Mouse (Mus musculus) layer of hippocampus, adult 2 months (tissue): ENCODE results near the gene Mogs. TPM values are rescaled to one million over a fixed set of nuclear protein-coding genes. Genes with fewer than 3 reads are reported as not detected.
A peak's percentile ranks its signal among the peaks of the same experiment; 100 is the strongest.

Source experiments
- DNase-seq, 2 experiments: peaks; one replicate each; pipeline ENCODE4 v3.0.0; 2022; ENCODE audit warnings: low spot score in 2 of 2
- H3K27ac ChIP-seq: fragments of 200-600 bp; 2 replicates; pipeline ENCODE4 v1.8.1; 2022
- H3K4me3 ChIP-seq: fragments of 200-600 bp; 2 replicates; pipeline ENCODE4 v1.8.1; 2022; ENCODE audit warnings: mild to moderate bottlenecking
- CTCF ChIP-seq: fragments of 200-600 bp; conservative IDR thresholded peaks from 2 replicates; pipeline ENCODE4 v1.8.1; 2022; ENCODE audit warnings: antibody characterized with exemption, mild to moderate bottlenecking, moderate library complexity
- total RNA-seq, 2 experiments: library from RNA; stranded (reverse); gene quantifications; 2 replicates each; pipeline ENCODE4 v1.2.3; 2021

Mogs gene
- total RNA-seq, 2 experiments from 2014 or later, result 24.0 to 26.4 TPM

- peak in 1 of 2 experiments; percentile 59 for DNase-seq
- TF ChIP-seq CTCF, result peak; percentile 63
- Histone ChIP-seq H3K4me3 (peak overlapping the region; percentile 83), H3K27ac (peak overlapping the region; percentile 93)
Measured at GRCm38 (mm10) chr6:83101688-83102556, 13.4 kb upstream of the Mogs start.

GRCm38 (mm10) chr6:83103130-83103650 is 12.1 kb upstream of the Mogs start:
- no peak for DNase-seq
- peak overlapping the region; percentile 93 for H3K27ac ChIP-seq
- H3K4me3 ChIP-seq, result peak overlapping the region; percentile 83
- TF ChIP-seq CTCF, result no peak

- no peak for TF ChIP-seq CTCF
- peak overlapping the region; percentile 93 for H3K27ac ChIP-seq
- H3K4me3 ChIP-seq, result no peak overlapping the region
- DNase-seq, result peak in 1 of 2 experiments; percentile 85
Measured at GRCm38 (mm10) chr6:83104158-83104557, 11.1 kb upstream of the Mogs start.

DNA sequence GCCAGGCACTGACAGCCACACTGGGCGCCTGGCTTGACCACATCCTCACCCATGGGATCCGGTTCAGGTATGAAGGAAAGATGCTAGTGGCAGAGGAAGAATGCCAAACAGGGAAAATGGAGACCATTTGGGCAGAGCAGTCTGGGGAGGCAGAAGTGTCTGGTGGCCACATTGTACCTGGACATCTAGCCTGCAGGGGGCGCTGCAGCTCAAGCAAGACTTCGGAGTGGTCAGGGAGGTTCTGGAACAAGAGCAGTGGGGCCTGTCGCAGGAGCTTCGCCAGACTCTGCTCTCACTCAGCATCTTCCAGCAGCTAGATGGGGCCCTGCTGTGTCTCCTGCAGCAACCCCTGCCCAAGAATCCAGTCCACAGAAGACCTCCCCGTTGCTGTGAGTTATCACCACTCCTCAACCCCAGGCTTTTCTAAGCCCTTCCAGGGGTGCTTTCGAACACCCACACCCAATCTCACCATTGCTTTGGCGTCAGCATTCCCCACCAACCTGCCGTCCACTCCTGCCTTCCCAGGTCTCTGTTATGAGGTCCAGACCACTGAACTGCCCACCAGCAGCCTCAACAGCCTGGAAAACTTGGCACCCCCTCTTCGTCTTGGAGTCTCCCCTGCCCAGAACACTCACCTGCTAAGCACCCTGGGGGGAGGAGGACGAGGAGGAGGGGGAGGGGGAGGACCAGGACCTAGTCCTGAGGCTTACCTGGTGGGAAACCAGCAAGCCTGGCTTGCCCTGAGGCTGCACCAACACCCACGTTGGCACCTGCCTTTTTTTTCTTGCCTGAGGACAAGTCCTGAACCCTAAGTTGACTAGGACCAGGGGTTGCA is 7.5 kb upstream of the Mogs start:
- TF ChIP-seq CTCF, result peak; percentile 85
- H3K4me3 ChIP-seq, result peak overlapping the region; percentile 94; the same call in 1 of the 2 replicates
- peak overlapping the region; percentile 98 for H3K27ac ChIP-seq

DNA sequence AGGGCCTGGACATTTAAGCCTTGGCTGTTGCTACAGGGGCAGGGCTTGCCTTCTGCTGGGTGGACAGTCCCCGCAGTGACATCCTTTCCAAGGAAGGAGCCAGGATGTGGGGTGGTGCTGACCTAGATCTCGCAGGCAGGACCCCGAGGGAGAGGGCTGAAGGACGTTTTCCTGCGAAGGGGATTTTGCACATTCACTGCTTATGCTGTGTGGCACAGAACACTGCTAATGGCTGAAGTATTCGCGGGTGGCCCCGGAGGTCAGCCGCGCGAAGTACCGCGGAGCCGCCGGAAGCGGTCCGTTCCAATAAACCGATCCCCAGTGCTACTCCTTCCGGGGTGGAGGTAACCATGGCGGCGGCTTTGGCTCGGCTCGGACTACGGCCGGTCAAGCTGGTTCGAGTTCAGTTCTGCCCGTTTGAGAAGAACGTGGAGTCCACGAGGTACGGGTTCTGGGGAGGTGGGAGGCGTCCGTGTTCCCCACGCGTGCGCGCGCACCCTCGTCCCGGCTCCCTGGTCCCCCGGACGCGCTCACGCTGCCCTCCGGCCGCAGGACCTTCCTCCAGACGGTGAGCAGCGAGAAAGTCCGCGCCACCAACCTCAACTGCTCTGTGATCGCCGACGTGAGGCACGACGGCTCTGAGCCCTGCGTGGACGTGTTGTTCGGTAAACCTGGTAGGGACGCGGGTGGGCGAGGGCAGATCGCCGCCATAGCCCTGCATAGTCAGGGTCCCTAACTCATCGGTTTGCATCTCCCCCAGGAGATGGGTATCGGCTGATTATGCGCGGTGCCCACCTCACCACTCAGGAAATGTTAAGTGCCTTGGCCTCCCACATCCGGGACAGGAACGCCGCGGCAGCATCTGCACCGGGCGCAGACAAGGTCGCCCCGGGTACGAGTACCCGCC is 6.3 kb upstream of the Mogs start, which contains the start of gene Mrpl53:
TSS of gene Mrpl53 (plus strand) at position 279 of the 907 bp plus-strand sequence.
- DNase-seq, result peak; percentile 73 to 81
- TF ChIP-seq CTCF, result no peak
- Histone ChIP-seq H3K27ac (peak within 1 kb of the TSS; percentile 98), H3K4me3 (peak within 1 kb of the TSS; percentile 94)

More for the DNA sequence above, 7.5 kb upstream of the Mogs start:
- DNase-seq, result peak in 1 of 2 experiments; percentile 75

- no peak overlapping the region for H3K27ac ChIP-seq
- no peak for DNase-seq
- TF ChIP-seq CTCF, result no peak
- no peak overlapping the region for H3K4me3 ChIP-seq
Measured at GRCm38 (mm10) chr6:83111510-83112136, 3.7 kb upstream of the Mogs start.

DNA sequence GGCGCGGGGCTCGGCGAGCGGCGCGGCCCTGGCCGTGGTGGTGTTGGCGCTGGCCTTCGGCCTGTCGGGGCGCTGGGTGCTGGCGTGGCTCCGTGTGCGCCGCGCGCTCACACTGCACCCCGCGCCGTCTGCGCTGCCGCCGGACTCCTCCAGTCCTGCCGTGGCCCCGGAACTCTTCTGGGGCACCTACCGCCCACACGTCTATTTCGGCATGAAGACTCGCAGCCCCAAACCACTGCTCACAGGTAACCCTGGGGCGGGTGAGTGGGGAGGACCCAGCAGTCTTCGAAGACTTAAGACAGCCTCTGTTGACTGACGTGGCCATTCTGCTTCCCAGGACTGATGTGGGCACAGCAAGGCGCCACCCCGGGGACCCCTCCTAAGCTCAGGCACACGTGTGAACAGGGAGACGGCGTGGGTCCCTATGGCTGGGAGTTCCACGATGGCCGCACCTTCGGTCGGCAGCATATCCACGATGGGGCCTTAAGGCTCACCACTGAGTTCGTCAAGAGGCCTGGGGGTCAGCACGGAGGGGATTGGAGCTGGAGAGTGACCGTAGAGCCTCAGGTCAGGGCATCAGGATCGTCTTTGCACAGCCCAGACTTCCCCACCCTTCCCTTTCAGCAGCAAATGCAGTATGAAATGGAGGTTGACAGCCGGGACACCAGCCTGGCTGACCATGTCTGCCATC is 531 bp downstream of the Mogs start:
- DNase-seq, result no peak
- H3K27ac ChIP-seq, result peak overlapping the region; percentile 84
- TF ChIP-seq CTCF, result no peak
- H3K4me3 ChIP-seq, result peak overlapping the region; percentile 88

- Histone ChIP-seq H3K27ac (peak overlapping the region; percentile 84), H3K4me3 (peak overlapping the region; percentile 88)
- no peak for TF ChIP-seq CTCF
- no peak for DNase-seq
Measured at GRCm38 (mm10) chr6:83116373-83117164, 1.3 kb downstream of the Mogs start.

GRCm38 (mm10) chr6:83117165-83117438 is 1.8 kb downstream of the Mogs start:
- H3K4me3 ChIP-seq, result no peak overlapping the region
- no peak for DNase-seq
- no peak overlapping the region for H3K27ac ChIP-seq
- no peak for TF ChIP-seq CTCF

DNA sequence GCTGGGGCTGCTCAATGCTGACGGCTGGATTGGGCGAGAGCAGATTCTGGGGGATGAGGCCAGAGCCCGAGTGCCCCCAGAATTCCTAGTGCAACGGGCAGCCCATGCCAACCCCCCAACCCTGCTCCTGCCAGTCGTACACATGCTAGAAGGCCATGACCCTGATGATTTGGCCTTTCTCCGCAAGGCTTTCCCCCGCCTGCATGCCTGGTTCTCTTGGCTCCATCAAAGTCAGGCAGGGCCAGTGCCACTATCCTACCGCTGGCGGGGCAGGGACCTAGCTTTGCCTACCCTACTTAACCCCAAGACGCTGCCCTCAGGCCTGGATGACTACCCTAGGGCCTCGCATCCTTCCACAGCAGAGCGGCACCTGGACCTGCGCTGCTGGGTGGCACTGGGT is 2.3 kb downstream of the Mogs start:
- H3K4me3 ChIP-seq, result no peak overlapping the region
- no peak overlapping the region for H3K27ac ChIP-seq
- TF ChIP-seq CTCF, result no peak
- DNase-seq, result no peak
